Mouse (Mus musculus) bone marrow macrophage, adult 2 months (primary cell): Measurements from ENCODE around the gene Baiap2.

ENCODE experiments used
- CTCF ChIP-seq: IDR thresholded peaks from 2 replicates; pipeline ENCODE4 v1.5.1; 2012; ENCODE audit warnings: low read depth, mild to moderate bottlenecking, low read length, moderate library complexity
- POLR2A ChIP-seq: IDR thresholded peaks from 2 replicates; pipeline ENCODE4 v1.6.1; 2012; ENCODE audit warnings: mild to moderate bottlenecking, low read depth, low read length, borderline replicate concordance

DNA sequence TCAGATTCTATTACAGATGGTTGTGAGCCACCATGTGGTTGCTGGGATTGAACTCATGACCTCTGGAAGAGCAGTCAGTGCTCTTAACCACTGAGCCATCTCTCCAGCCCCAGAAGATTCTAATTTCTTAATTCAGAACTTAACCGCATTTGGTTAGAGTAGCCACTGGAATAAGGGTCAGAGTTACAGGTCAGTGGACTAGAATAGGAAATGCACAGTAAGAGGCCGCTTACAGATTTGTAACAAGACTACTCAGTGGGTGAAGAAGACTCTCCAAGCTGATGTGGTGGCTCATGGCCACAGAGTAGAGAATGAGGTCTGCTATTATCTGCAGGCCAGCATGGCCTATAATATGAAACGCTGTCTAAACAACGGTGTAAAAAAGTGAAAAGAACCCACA lies 39.7 kb upstream of the Baiap2 start:
- TF ChIP-seq POLR2A (no peak), CTCF (no peak)
